Mouse (Mus musculus) MN1 (cell line): Measurements from ENCODE around the gene Gm867.

Experiments used
- DNase-seq: peaks from one replicate; pipeline ENCODE4 v3.0.0-alpha.2; 2016; ENCODE audit warnings: low spot score

Gm867 gene

GRCm38 (mm10) chr10:75940520-75940919 is at the start of gene Gm867:
Gm867 (minus strand) TSS chr10:75940672.
- DNase-seq, result no peak

DNA sequence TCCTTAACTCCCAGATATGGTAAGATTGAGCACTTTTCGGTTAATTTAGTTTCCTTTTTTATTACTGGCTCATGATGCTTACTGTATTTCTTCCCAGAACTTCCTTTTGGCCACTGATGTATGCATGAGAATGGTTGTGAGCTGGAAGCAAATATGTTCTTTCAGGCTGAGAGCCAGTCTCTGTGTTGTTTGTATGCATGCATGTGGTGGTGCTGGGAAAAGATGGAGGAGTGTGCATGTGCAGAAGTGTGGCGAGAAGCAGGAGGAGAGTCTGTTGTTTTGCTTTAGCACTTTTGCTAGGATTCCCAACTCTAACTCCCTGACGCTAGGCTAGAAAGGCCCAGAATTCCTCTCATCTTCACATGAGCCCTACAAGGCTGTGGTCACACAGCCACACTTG is 39.0 kb upstream of the Gm867 start:
- DNase-seq, result no peak

GRCm38 (mm10) chr10:75978835-75979157 is 38.3 kb upstream of the Gm867 start:
- no peak for DNase-seq

DNA sequence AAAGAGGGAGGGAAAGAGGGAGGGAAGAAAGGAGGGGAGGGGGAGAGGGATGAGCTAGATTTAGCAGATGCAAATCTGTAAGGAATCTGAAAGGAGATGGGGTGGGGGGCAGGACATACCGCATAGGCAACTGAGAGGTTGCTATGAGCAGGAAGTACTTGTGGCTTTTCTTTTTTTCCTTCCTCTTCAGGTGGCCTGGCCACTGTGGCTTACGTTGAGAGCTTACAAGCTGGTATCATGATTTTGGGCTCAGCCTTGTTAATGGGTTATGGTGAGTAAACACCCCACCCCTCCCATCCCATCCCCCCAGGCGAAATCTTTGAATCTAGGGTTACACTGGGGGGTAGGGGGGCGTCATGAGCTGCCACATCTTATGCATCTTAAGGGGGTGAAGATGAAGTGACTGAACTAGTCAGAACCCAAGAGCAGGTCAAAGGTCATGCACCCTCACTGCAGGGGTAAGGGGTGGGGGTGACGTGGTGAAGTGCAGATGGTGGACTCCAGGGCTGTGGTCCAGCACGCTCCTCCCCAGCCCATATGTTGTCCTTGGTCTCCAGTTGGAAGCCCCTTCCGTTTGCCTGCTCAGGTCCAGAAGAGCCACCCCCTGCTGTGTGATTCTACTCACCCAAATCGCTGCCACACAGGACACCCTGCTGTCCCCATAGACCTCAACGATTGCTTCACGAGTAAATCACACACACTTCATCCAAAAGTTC is 37.8 kb upstream of the Gm867 start:
- DNase-seq, result no peak

- DNase-seq, result peak; percentile 11
These were observed 34.7 kb upstream of the Gm867 start for GRCm38 (mm10) chr10:75975216-75975615.

DNA sequence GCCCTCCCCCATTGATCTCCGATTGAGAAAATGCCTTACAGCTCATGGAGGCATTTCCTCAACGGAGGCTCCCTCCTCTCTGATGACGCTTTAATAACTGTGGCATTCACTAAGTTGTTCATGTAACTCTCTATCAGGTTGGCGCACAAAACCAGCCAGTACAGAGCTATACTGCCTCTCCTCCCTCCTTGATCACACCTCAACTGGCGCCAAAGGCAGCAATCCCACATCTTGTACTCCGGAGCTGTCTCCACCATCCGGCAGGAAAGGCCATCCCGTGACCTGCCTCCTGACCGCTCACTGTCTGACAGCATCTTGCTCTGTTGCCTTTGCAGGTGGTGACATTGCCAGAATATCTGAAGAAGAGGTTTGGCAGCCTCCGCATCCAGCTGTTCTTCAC is 33.4 kb upstream of the Gm867 start:
- DNase-seq, result no peak

DNA sequence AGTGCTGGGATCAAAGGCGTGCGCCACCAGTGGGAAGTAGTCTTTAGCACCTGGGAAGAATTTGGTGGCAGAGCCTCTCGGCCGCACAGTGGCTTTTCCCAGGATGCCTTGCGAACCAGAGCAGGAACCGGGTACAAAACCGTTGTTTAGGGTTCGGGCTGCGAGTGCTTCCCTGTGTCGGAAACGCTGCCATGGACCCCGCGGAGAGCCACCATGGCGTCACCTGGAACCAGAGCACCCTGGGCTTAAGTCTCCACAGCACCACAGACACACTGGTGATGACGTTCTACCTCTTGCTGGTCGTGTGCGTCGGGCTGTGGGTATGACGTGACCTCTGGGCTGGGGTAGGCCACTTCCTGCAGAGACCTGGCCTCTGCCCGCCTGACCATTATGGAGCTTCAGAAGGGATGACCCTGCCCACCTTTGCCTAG is 13.9 kb upstream of the Gm867 start, which contains the start of gene Gm5134:
Gm5134 (plus strand) TSS at position 134 of the 431 bp plus-strand sequence.
- DNase-seq, result no peak

DNA sequence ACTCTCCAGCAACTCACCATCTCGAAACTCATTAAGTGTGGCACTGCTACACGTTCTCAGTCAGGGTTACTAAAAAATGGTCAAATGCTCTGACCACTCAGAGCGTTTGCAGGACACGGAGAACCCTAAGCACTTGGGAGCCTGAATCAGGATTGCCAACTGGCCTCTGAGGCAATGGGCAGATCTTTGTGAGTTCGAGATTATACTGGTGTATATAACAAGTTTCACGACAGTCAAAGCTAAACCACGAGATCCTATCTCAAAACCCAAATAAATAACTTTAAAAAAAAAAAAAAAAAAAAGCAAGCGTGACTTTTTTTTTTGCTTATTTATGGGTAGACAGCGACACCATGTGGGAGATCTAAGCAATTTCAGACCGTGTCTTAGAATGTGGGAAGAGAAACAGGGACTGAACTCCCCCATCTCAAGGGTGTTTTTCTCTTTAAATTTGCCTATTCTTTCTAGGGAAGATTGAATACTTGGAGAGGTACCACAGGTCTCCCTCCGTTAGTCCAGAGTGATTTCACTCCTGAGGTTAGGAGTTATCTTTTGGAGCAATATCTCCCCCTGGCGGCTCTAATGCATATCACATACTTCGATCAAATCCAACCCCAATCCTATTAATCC is 11.1 kb upstream of the Gm867 start:
- peak; percentile 73 for DNase-seq

GRCm38 (mm10) chr10:75950791-75951210 is 10.3 kb upstream of the Gm867 start:
- no peak for DNase-seq

DNA sequence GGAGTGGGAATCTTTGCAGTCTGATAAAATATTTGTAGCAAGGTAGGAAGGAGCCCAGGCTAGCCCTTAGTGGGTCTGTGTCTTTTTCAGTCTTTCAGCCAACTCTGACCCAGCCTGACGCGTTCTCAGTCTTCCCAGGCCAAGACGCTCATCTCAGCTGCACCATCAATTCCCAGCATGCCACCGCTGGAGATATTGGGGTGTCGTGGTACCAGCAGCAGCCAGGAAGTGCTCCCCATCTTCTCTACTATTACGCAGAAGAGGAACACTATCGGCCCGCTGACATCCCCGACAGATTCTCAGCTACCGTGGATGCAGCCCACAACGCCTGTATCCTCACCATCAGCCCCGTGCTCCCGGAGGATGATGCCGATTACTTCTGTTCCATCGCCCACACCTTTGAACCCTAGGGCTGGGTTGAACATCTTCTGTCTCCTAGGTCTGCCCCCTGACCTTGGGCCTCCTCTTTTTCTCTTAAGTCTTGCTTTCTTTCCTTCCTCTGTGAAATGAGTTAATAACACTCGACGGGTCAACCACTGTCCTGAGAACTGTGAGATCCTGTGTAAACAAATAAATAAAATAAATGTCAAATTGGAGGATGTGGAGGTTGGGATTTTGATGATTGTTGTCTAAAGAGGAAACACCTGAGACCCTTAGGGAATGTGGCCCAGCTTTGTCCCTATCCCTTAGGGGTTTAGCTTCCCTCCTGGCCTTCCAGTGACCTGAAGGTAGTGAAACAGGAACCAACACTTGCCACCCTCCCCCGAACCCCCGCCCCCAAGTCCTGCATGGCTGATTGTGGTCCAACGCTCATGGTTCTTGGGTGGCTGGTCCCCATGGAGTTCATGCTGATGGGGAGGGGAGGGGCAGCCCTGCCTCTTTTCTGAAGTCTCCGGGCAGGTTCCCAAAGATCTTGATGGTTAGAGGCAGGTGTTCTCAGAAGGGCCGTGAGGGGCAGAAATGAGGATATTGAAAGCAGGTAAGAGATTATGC is 8.9 kb upstream of the Gm867 start:
- DNase-seq, result no peak

- no peak for DNase-seq
These were observed 7.6 kb upstream of the Gm867 start for GRCm38 (mm10) chr10:75948079-75948478.

DNA sequence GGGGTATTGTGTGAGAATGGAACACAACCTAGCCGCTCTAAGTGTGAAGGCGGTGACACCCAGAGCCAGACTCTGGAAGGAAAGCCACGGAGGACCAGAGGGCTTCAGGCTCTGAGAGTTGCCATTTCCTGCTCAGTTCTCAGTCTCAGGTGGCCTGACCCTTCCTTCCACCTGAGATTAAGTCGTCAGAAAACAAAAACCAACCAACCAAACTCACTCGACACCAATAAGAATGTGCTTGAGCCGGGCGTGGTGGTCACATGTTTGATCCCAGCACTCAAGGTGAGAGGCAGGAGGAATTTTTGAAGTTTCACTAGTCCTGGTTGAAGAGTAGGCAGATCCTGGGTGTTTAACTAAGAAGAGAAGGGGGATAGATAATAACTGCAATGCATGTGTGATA is 5.4 kb upstream of the Gm867 start:
- DNase-seq, result no peak

- DNase-seq, result no peak
These were observed 4.7 kb upstream of the Gm867 start for GRCm38 (mm10) chr10:75945213-75945612.

- DNase-seq, result peak; percentile 53
These were observed 3.7 kb upstream of the Gm867 start for GRCm38 (mm10) chr10:75944066-75944772.

DNA sequence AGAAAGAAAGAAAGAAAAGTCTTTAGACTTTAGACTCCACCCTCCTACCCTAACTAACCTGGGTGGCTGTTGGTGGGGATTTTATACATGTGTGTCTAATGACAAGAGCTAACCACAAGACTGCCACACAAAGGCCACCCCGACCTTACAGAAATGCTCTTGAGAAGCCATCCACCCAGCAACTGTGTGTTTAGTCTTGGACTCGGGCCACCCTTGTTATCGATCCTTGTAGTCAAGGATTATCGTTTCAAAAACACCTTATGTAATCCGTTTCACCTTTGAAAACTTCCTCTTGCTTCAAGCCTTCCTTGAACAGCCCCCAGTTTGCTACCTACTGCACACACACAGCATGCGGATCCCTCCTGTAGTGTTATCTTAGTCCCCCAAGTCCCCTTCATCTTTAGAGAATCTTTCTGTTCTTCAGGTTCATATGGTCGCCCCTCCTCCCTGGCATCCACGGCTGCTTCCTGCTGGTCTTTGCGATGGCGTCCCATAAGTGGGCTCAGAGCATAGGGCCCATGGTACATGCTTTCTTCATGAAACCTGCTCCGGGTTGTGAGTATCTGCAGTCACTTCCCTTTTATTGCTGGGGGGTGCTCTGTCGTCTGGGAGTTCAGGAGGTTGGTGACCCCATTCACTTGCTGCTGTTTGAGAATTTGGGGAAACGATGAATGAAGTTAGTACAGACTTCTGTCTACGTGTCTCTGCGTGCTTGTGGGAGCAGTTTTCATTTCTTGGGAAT is 2.4 kb upstream of the Gm867 start, which contains the start of gene Vpreb3:
Vpreb3 (plus strand) TSS at position 322 of the 742 bp plus-strand sequence.
- DNase-seq, result no peak

DNA sequence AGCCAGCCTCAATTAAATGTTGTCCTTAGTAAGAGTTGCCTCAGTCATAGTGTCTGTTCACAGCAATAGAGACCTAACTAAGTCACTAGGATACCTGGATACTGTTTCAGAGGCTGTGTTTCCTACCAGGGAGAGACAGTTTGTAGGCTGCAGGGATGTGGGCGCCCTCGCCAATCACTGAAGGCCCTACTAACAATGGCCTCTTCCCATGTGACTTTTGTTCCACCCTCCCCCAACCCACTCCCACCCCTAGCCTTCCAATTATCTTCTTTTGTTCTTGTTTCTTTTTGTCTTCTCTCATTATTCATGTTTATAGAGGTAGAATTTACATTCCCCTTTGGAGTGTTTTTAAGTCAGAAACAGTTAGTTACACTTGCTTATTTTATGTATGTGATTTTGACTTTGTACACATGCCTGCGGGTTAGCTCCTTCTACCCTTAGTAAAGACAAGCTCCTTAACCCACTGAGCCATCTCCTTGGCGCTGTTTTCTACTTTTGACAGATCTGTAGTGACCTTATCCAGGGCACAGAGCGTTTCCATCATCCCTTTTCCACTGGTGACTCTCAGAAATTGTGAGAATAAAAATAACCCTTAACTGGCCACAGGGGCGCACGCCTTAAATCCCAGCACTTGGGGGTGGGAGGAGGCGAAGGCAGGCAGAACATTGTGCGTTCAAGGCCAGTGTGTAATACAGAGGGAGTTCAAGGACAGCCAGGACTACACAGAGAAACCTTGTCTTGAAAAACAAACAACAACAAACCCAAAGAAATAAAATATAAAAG is 761 bp upstream of the Gm867 start:
- no peak for DNase-seq

- DNase-seq, result no peak
These were observed 814 bp downstream of the Gm867 start for GRCm38 (mm10) chr10:75939481-75940234.

DNA sequence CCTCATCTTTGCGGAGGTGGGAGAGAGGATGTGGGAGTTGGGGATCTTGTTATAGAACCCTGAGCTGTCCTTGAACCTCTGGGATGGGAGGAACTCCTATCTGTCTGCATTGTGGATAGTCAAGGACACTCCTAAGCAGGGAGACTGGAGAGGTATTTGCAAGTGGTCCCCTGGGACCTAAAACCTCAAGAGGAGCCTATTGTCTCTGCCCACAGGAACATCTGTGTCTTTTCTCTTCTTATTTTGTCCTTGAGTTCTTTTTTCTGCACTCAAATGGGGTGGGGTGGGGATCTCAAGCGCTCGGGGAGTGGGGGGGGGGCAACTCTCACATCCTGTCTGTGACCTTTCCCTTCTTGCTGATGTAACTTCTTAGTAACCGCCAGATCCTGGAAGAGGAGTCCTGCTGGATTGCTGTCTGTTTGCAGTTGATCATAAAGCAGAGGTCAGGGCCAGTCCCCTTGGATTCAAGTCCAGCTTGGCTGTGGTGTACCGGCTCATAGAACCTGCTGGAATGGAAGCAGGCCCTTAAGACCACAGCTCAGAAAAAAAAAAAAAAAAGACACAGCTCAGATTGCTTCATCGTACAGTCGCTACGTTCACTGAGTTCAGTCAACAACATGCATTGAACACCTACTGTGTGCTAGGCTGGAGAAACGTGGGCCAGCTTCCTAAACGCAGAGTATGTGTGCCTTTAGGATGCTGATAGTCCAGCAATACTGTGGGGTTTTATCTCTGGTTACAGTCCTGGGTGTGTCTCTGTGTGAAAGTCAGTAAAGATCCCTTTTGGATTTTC is 2.4 kb downstream of the Gm867 start:
- peak; percentile 81 for DNase-seq
